Mouse (Mus musculus) spleen, postnatal 10 days (tissue): ENCODE data around the gene Hpcal1.

Experiments used
- DNase-seq, 2 experiments: peaks; one replicate each; pipeline ENCODE4 v3.0.0; 2021 to 2022; ENCODE audit warnings: low spot score in 2 of 2

Gene Hpcal1

DNA sequence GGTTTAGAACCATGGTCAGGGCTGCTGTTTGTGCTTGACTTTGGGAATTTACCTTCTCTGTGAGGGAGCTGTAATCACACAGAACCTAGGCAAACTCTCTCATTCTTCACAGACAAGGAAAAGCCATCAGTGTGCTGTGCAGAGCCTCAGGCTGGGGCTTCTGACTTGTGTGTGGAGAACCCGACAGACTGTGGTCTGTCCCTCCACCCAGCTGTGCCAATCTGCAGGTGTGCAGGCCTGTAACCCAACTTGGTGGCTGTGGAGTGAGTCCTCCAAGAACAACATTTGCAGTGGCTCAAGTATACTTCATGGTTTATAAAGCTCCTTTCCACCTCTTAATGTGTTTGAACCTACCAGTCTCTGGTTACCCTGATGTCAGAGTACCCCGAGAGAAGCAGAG is 4.5 kb upstream of the Hpcal1 start:
- DNase-seq = no peak

DNA sequence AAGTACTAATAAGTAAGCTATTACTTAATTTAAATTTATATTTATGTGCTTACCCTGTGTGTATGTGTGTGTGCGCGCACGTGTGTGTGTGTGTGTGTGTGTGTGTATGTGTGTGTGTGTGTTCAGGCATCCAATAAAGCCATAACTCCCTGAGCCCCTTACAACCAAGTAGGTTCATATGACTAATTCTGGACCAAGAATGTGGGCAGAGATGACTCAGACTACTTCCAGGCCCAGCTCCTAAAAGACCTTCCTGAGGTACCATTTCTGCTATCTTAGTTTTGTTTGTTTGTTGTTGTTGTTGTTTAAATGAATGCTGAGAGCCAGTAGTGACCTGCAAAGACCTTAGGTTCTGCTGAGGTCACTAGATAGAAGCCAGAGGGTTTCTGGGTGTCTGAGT is 1.7 kb upstream of the Hpcal1 start:
- no peak for DNase-seq

DNA sequence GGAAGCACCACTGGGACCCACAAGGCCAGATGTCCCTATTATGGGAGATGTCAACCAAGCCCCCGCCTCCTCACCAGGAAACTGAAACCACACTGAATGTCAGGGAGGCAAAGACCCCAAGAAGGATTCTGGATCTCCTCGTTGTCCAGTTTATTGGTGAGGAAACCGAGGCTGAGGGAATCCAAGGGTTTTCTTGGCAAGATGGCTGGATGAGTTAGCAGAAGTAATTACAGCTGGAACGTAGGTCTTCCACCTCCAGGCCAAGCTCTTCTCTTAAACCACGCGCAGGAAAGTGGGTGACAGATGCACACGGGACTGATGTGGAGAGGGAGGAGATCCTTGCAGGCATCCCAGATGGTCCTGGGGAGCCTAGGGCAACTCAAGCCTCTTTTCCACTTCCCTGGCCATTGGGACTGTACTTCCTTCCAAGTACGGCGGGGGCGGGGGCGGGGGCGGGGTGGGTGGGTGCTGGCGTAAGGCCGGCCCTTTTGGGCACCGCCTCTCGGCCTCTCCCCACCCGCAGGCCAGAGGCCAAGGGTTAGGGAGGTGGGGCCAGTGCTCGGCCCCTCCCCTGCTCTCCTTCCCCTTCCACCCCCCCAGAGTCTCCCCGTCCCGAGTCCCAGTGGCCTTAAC is 609 bp upstream of the Hpcal1 start:
- peak in 1 of 2 experiments; percentile 17 for DNase-seq

DNA sequence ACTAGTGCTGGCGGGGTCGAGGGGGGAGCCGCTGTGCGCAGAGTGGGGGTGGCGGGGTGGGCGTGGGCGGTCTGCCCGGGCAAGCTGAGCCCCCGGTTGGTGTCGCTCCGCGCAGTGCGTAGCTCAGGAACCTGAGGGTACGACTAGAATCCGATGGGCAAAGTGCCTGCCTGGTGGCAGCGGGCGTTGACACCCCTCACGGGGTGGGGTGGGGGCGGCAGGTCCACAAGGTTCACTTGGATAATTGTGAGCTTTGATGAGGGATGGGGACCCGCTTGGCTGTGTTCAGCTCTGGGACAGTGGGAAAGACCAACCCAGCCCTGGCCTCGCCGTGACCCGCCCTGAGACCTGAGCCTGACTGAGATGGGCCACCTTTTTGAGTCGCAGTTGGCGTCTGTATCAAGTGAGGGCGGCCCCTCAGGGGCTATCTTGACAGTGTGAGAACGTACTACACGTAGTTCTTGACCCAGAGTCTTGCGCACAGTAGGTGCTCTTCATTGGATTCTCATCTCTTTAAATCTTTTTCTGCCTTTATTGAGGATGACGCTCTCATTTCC is 742 bp downstream of the Hpcal1 start:
- peak; percentile 24 to 28 for DNase-seq

DNA sequence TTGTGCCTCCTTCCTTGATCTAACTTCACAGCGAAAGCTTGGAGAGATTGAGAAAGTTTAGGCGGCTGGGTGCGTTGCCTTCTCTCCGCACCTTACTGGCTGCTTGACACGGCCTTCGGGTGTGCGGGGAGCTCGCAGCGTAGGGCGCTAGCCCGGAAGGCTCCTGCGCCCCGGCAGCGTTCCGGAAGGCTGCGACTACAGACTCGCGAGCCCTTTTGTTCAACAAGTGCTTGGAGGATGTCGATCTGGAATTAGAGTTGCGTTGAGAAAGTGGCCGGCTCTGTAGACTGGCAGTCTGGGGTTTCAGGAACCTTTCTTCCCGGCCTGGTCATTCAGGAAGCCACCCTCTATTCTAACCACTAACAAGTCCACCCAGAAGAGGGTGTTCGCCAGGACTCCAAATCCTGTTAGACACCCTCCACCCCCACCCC is 1.2 kb downstream of the Hpcal1 start:
- peak; percentile 16 to 36 for DNase-seq

DNA sequence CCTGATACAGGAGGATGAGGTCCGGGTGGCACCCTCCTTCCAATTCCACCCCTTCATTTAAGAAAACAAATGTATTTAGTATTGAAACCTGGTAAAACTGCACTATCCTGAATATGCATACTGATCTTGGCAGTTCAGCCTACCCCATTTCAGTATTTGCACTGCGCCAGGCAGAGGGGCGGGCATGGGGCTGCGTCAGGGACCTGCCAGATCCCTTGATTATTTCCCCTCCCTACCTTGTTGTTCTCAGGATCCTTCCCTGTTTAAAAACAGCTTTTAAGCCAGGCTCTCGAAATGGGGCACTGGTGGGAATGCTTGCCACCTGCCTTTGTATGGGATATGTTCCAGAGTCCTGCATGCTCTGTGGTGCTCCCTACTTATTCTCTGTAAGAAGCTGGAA is 1.7 kb downstream of the Hpcal1 start:
- DNase-seq = no peak

DNA sequence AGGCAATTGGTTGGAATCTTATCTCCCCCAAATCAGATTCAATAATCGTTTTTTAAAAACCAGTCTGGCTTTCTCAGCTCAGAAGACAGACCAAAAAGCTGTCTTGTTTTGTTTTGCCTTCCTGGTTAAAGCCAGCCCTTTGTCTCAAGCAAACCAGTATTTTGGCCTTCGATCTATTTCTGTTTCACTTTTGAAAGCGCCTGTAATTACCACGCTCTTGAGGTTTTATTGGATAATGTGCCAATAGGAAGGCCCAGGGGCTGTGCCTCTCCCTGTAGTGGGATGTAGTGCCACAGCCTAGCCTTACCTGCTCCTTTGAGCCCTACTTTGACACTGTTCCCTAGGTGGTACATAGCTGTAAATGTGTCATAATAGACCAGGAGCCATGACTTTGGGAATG is 2.3 kb downstream of the Hpcal1 start:
- no peak for DNase-seq

DNA sequence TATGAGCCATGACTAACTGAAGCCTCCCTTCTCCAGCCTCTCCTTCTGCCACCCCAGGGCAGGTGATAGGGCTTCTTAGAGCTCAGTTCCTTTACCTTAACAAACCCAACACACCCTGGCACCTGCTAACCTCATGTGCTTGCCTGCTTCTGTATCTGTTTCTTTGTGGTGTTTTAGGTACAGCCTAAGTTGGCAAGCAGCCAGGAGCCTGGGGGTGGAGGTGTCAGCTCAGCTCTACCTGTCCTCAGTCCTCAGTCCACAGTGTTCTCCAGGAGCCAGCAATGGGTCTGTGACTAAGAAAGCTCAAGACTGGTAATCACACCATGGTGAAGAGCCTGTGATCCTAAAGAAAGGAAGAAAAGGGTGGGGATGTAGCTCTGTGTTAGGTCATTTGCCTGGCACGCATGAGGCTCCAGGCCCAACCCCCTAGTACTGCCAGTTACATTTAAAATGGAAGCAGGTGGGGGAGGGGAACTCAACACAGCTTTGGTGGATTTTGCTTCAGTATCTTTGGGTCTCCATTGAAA is 4.0 kb downstream of the Hpcal1 start:
- peak in 1 of 2 experiments; percentile 51 for DNase-seq

DNA sequence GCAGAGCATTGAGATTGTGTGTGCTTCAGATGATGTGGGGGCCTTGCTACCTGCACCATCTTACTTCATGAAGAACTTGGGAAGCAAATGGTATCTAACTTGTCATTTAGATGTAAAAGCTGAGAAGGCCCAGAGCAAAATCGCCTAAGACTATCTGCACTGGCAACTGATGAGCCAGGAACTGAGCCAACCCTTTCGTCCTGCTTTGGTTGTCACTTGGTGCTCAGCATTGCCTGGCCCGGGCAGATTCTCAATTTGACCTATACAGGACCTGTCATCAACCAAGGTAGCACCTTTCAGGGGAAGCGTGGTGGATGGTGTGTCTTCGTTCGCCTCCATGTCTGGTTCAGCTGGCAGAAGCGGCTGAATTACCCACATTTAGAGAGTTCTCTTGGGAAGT is 5.7 kb downstream of the Hpcal1 start:
- no peak for DNase-seq

DNA sequence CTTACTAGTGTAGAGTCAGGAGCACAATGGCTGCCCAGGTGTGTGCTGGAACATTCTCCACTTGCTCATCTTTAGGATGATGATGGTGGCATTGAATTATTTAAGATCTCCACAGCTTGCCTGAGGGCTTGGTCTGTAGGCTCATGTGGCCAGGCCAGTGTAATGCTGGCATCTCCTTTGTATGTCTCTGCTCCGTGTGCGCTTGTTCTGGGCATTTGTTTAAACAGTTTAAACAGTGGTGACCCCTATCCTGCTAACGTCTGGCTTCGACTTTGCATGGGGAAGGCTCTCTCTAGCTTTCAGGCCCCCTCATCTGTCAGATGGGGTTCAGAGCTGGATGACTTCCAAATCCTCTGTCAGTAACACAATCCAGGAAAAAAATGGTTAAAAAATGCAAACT is 8.3 kb downstream of the Hpcal1 start:
- no peak for DNase-seq

DNA sequence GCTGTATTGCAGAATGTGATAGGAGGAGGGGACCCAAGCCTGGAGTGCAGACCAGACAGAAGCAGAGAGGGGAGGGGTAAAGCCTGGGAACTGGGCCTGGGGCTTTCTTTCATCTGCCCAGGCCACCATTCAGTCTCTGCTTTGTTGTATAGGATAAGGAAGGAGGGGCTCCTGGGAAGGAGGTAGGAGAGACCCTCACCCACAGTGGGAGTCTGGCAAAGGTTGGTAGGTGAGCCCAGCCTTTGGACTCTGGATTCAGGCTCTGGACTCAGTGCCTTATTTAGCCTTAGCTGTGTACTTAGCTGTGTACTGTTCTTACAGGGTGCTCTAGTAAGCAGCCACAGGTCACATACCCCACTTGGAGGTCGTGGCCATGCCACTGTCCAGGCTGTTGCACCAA is 8.8 kb downstream of the Hpcal1 start:
- DNase-seq = no peak

DNA sequence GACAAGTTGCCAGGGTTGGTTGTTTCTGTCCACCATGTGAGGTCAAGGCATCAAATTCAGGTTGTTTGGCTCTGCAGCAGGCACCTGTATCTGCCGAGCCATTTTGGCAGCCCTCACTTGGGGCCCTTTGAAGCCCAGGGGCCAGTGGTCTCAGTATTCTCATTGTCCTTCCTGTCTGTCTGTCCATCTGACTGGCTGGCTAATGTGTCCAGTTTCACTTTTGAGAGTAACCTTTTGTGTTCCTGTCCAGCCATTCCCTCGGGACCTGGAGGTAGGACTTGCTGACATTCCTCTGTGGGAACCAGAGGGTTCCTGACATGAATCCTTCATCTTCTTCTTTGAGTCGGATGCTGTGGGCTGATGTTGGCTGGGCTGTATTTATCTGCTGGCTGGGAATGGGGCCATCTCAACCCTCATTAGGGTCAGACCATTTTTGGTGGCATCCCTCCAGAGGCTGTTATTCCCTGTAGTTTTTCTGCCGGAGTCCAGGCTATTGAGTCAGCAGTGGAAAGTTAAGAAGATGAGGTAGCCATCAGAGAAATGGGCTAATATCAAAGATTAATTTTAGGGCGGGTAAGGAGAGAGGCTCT is 10.6 kb downstream of the Hpcal1 start:
- no peak for DNase-seq

DNA sequence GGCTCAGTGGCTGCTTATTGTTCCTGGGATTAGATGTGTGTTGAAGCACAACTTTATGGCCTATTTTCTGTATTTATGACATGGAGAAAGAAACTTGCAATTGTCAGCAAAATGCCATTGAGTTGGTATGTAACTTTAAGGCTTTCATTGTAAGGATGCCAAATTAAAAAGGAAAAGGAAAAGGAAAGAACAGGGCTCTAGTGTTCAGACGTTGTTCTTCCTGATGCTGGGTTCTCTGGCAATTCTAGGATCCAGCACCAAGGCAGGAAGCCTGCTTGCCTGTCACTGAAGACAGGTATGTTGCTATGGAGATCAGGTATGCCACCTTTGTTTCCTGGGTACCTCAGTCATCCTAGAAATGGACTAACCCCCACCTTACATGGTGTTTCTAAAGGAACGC is 11.1 kb downstream of the Hpcal1 start:
- no peak for DNase-seq

DNA sequence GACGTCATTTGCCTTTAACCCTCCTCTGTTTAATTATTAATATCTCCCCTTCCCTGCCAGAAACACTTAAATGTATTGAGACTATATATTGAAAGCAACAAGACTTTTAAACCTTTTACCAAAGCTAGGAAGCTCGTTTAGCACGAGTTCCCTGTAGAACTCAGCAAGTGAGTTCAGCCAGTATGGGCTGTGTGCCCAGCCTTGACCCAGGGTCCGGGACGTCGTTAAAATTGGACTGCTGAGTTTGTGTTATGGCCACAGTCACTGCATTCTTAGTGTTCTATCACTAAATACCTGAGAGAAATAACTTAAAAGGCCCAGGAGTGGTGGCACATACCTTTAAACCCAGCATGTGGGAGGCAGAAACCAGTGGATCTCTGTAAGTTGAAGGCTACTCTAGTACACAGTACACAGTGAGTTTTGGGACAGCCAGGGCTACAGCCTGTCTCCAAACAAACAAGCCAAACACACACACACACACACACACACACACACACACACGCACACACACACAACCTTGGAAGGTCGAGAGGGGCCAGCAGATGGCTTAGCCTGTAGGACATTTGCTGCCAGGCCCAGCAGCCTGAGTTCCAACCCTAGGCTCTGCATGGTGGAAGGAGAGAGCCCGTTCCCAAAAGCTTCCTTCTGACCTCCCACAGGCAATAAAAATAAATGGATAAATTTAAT is 11.7 kb downstream of the Hpcal1 start:
- DNase-seq = no peak

DNA sequence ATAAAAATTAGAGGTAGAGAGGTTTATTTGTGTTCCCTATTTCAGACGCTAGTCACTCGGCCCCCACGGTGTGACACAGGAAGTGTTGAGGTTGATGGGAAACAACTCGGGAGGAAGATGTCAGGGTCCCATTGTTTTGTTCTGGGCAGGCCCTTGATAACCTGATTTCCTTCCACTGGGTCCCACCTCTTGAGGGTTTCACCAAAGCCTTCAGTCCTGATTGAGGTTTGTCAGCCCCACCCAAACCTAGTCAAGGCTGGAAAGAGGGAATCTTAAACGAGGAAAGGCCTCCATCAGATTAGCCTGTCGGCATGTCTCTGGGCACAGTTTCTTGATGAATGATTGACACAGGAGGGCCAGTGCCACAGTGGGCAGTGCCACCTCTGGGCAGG is 12.3 kb downstream of the Hpcal1 start:
- no peak for DNase-seq

DNA sequence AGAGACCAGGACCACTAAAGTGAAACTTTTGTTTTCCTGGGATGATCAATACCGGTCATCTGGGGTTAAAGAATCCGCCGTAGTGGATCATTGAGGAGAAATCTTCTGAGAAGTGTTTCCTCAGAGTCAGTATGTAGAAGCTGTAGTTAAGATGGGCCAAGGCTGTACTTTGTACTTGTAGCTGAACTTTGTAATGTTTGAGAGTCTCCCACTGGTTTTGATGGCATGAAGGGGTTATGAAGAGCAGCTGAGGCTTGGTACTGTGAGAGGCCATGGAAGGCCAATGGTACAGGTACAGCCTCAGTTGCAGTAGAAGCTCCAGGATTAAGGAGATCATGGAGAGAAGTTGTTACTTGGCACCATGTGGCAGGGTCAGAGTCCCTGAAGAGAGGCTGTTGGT is 13.2 kb downstream of the Hpcal1 start:
- no peak for DNase-seq

DNA sequence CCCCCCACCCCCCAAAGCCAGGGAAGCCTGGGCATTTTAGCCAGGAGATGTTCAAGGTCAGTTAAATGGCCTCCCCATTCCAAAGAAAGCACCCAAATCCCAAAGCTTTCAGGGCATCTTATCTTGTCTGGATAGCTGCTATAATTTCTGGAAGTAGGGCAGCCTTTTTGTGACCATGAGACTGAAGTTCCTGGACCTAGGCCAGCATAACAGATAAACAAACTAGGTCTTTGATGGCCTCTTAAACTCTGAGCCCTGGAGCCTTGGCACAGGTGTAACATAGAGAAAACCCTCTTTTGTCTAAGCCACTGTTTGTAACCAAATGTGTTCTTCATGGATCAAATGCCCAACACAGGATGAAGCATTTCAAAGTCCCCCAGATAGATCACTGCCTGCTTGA is 16.8 kb downstream of the Hpcal1 start:
- no peak for DNase-seq

DNA sequence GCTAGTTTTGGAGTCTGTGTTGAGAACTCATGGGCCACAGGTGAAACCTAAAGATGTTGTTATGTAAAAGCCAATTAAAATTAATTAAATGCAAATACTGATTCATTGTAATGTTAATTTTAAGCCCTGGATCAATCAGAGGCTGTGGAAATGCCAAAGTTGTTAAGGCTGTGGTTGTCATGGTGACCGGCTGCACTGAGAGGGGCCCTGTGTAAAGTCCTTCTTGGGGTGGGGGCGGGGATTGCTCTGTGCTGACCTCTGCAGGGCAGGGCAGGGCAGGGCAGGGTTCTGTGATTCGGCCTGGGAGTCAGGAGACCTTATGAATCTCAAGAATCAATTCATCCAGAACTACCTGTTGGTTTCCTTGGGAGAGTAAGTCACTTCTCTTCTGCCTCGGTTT is 18.8 kb downstream of the Hpcal1 start:
- DNase-seq = no peak

DNA sequence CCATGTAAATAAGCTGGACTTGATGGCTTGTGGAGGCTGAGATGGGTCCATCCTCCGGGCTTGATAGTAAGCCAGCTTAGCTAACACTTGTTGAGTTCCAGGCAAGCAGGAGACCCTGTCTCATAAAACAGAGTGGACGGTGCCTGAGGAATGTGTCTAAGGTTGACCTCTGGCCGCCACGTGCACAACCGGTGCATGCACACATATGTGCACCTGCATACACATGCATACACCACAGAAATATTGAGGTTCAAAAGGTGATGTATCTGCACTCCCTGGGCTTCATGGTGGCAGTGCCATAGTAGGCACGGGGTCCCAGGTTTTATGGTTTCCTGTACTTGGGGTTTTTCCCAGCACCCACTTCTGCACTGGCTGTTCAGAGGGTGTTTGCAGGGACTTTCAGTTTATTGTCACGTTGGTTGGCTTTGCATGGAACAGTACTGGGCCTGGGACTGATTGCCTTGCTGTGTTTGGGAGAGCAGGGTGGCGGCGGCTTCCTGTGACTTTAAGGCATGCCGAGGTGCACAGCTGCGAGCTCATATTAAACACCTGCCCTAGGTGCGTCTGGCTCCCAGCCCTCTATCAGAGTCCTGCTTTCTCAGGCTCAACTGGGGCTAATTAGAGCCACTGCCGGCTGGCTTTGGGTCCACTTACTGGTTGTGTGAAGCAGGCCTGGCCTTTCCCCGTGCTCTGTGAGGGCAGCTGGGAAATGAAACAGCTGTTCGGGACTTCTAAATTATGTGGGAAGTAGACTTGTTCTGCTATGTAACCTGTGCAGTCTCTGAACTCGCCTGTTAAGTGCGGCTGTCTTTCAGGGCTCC is 19.5 kb downstream of the Hpcal1 start:
- DNase-seq = no peak

DNA sequence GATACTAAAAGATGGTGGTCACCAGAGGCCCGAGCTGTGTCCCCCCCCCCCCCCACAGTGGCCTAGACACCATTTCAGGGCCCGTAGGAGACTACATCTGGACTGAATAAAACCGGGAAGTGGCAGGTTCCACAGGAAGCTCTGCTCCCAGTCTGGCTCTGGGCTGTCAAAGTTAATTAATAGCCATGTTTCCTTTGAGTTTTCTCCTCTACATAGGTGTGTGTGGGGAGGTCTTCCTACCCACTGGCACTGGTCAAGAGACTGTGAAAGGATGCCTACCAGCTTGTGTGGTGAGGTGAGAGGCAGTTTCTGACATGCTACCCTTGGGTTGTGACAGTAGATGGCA is 20.1 kb downstream of the Hpcal1 start:
- no peak for DNase-seq

DNA sequence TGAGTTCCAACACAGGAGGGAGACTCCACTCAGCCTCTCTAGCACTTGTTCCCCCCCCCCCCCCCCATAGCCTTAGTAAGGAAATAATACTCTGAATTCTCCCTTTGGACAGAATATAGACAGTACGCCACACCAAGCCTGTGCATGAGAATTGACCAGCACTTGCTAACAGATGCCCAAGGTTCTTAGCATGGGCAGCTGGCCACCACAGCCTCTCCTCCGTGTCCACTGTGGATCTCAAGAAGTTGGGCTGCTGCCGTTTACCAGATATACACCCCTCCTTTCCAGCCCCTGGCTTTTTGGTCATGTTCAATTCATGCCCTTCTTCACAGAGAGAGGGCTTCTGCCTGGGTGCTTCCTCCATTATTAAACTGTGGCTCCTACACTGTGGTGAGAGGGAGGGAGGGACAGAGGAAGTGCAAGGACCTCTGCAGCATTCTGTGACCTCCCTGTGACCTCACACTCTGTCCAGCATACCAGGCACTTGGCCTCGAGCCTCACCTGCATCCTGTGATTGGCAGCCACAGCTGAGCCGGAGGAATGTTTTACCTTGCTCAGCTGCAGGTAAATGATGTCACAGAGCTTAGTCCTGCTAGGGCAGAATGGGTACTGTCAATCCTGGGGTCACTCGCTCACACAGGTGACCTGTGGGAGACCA is 21.2 kb downstream of the Hpcal1 start:
- no peak for DNase-seq

DNA sequence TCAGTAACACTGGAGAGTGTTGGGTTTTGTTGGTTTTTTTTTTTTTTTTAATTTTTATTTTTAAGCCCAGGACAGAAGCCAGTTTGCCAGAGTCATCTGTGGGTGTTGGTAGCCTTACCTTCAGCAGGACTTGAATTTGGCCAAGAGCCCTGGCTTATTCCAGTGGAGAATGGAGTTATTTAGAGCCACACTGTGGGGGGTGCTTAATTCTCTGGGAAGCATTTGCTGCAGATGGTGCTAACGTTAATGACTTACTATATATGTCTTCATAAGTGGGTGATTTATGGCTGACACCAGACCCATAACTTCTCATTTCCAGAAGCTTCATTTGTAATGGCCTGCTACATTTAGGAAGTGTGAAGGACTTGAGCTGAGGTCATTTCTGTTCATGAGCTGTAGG is 21.9 kb downstream of the Hpcal1 start:
- no peak for DNase-seq
